Comparison of ENCODE assay signal across 9 mouse cellular contexts in genomic region chr10:33986771-33987170, GRCm38 (mm10). TPM values are rescaled to one million over a fixed set of nuclear protein-coding genes. Genes with fewer than 3 reads are reported as not detected.
DNase-seq lines count a peak whose midpoint lies in the region; ATAC-seq and TF ChIP-seq lines count a peak whose summit lies in the region.
"Had no signal": no experiment of that assay in that cellular context is flagged by ENCODE, and none has a peak within 500 bp of the region (broad histone marks: within the 10 kb centered on the region; RNA-seq: fewer than 3 reads in every experiment).

No protein-coding gene starts in this region.

- H3K4me1 ChIP-seq in ES-Bruce4 (ENCODE audit: control insufficient read depth, insufficient read depth, low read length): no peaks in the 10 kb centered on the region
- no peaks in the 10 kb centered on the region for H3K4me1 ChIP-seq in heart, embryonic 10.5 days
- H3K4me1 ChIP-seq in lung, adult 2 months (ENCODE audit: control insufficient read depth, insufficient read depth, low read length): no peaks in the 10 kb centered on the region
- H3K4me1 ChIP-seq: liver, embryonic 15.5 days had no signal

- no peaks in the 10 kb centered on the region for H3K36me3 ChIP-seq in ES-Bruce4 (ENCODE audit: control insufficient read depth, insufficient read depth, low read length, poor library complexity, severe bottlenecking)
- H3K36me3 ChIP-seq in heart, embryonic 10.5 days: peaks cover 8% of the 10 kb centered on the region

- no peak for TF ChIP-seq EP300 in ES-Bruce4 (IDR thresholded peaks at IDR 0.05; ENCODE audit: insufficient read depth, low read depth, low read length)

- no peak overlapping the region for H3K27ac ChIP-seq in ES-Bruce4 (ENCODE audit: insufficient read depth, low read length)
- no peak overlapping the region for H3K27ac ChIP-seq in heart, embryonic 10.5 days
- H3K27ac ChIP-seq: liver, embryonic 15.5 days had no signal

- no peak overlapping the region for H3K9ac ChIP-seq in ES-Bruce4 (ENCODE audit: low read depth, poor library complexity, severe bottlenecking)
- H3K9ac ChIP-seq: liver, embryonic 15.5 days had no signal

- H3K27me3 ChIP-seq in ES-Bruce4 (ENCODE audit: control insufficient read depth, insufficient read depth, low read length, poor library complexity, severe bottlenecking): no peaks in the 10 kb centered on the region
- no peaks in the 10 kb centered on the region for H3K27me3 ChIP-seq in heart, embryonic 10.5 days (ENCODE audit: insufficient read depth, poor library complexity, severe bottlenecking)
- H3K27me3 ChIP-seq: liver, embryonic 15.5 days had no signal

- peak; percentile 54 for DNase-seq in adrenal gland, adult 2 months
- peak; percentile 75 for DNase-seq in embryo, embryonic 11.5 days (ENCODE audit: low read depth, low spot score)
- peak; percentile 80 for DNase-seq in heart, embryonic 10.5 days (ENCODE audit: low spot score)
- peak; percentile 56 for DNase-seq in large intestine, adult 2 months (ENCODE audit: low read depth, low spot score)
- peak; percentile 23 for DNase-seq in lung, adult 2 months
- peak; percentile 15 to 42 for DNase-seq in urinary bladder, postnatal 36 days (ENCODE audit: low spot score in 2 of 2)

- WGBS in heart, embryonic 10.5 days: 21% methylated on average over 4 of the region's 4 CpGs
- WGBS in large intestine, adult 2 months: 12% methylated on average over 4 of the region's 4 CpGs
- 8% methylated on average over 4 of the region's 4 CpGs for WGBS in lung, adult 2 months

- H3K9me3 ChIP-seq in ES-Bruce4 (replicated peaks; ENCODE audit: control insufficient read depth, insufficient read depth, low read length, poor library complexity, severe bottlenecking): no peaks in the 10 kb centered on the region
- no peaks in the 10 kb centered on the region for H3K9me3 ChIP-seq in heart, embryonic 10.5 days
- H3K9me3 ChIP-seq: liver, embryonic 15.5 days had no signal

- ATAC-seq in neutrophil, adult 5-6 weeks (ENCODE audit: extremely low read depth, insufficient number of reproducible peaks, low FRiP score, poor library complexity, severe bottlenecking): peak; percentile 99

- TF ChIP-seq CTCF in ES-Bruce4 (IDR thresholded peaks at IDR 0.05; ENCODE audit: low read depth, low read length): peak; percentile 45
- TF ChIP-seq CTCF in lung, adult 2 months (IDR thresholded peaks at IDR 0.05; ENCODE audit: insufficient read depth, low read length): peak; percentile 54

- no peak overlapping the region for H3K4me3 ChIP-seq in ES-Bruce4 (ENCODE audit: low read depth, low read length)
- H3K4me3 ChIP-seq in heart, embryonic 10.5 days: no peak overlapping the region
- H3K4me3 ChIP-seq in lung, adult 2 months (replicated peaks; ENCODE audit: extremely low read depth, low read depth, low read length): no peak overlapping the region
- H3K4me3 ChIP-seq: liver, embryonic 15.5 days had no signal

- no peak for TF ChIP-seq POLR2A in ES-Bruce4 (IDR thresholded peaks at IDR 0.05; ENCODE audit: insufficient read depth, low read length)
- no peak for TF ChIP-seq POLR2A in lung, adult 2 months (IDR thresholded peaks at IDR 0.05; ENCODE audit: borderline replicate concordance, extremely low read depth, low read depth, low read length)

RNA-seq across cellular contexts. Expression of gene Rwdd1, which starts 32.7 kb away (rescaled TPM):
- polyA plus RNA-seq in ES-Bruce4 (2011; ENCODE audit: insufficient read depth, insufficient read length, low read depth, missing spikeins): 88.5 and 91.1 TPM in 2 replicates
- total RNA-seq in adrenal gland, adult 2 months (2021): 100 to 1,000 TPM in 1 of 2 experiments, 10 to 100 TPM in 1; 82.1 to 114 TPM
- polyA plus RNA-seq in adrenal gland, adult 2 months (2012; rRNA removed): 87.5 and 95.8 TPM in 2 replicates
- polyA plus RNA-seq in heart, embryonic 10.5 days (2016; fragmentation: Nextera tagmentation; extraction: Ambion mirVana): 106 and 125 TPM in 2 replicates
- 15.0 and 20.2 TPM in 2 replicates for polyA plus RNA-seq in large intestine, adult 2 months (2012; rRNA removed)
- 24.5 and 42.9 TPM in 2 replicates for polyA plus RNA-seq in lung, adult 2 months (2012; rRNA removed)
- total RNA-seq in neutrophil, adult 5-6 weeks (2017): 34.7 and 45.9 TPM in 2 replicates

RNA-seq across cellular contexts. Expression of gene Zup1, which starts 35.7 kb away (rescaled TPM):
- polyA plus RNA-seq in ES-Bruce4 (2011; ENCODE audit: insufficient read depth, insufficient read length, low read depth, missing spikeins): 21.6 and 22.9 TPM in 2 replicates
- total RNA-seq in adrenal gland, adult 2 months (2021): 10 to 100 TPM; 16.4 to 18.3 TPM
- polyA plus RNA-seq in adrenal gland, adult 2 months (2012; rRNA removed): 1.6 and 2.2 TPM in 2 replicates
- 14.5 and 18.7 TPM in 2 replicates for polyA plus RNA-seq in heart, embryonic 10.5 days (2016; fragmentation: Nextera tagmentation; extraction: Ambion mirVana)
- polyA plus RNA-seq in large intestine, adult 2 months (2012; rRNA removed): 4.1 and 5.7 TPM in 2 replicates
- 4.1 and 7.6 TPM in 2 replicates for polyA plus RNA-seq in lung, adult 2 months (2012; rRNA removed)
- 88.9 and 92.9 TPM in 2 replicates for total RNA-seq in neutrophil, adult 5-6 weeks (2017)

RNA-seq across cellular contexts. Expression of gene Trappc3l, which starts 50.6 kb away (rescaled TPM):
- polyA plus RNA-seq in ES-Bruce4 (2011; ENCODE audit: insufficient read depth, insufficient read length, low read depth, missing spikeins): not detected in 2 replicates
- total RNA-seq in adrenal gland, adult 2 months (2021): not detected
- polyA plus RNA-seq in adrenal gland, adult 2 months (2012; rRNA removed): not detected in 2 replicates
- not detected in 2 replicates for polyA plus RNA-seq in heart, embryonic 10.5 days (2016; fragmentation: Nextera tagmentation; extraction: Ambion mirVana)
- polyA plus RNA-seq in large intestine, adult 2 months (2012; rRNA removed): not detected in 2 replicates
- not detected in 2 replicates for polyA plus RNA-seq in lung, adult 2 months (2012; rRNA removed)
- total RNA-seq in neutrophil, adult 5-6 weeks (2017): not detected in 2 replicates
- polyA plus RNA-seq: liver, embryonic 15.5 days had no signal

RNA-seq across cellular contexts. Expression of gene Calhm4, which starts 57.3 kb away (rescaled TPM):
- not detected in 2 replicates for polyA plus RNA-seq in ES-Bruce4 (2011; ENCODE audit: insufficient read depth, insufficient read length, low read depth, missing spikeins)
- total RNA-seq in adrenal gland, adult 2 months (2021): not detected
- polyA plus RNA-seq in adrenal gland, adult 2 months (2012; rRNA removed): not detected in 2 replicates
- polyA plus RNA-seq in heart, embryonic 10.5 days (2016; fragmentation: Nextera tagmentation; extraction: Ambion mirVana): 0.04 TPM in 1 of 2 replicates, not detected in the other
- polyA plus RNA-seq in large intestine, adult 2 months (2012; rRNA removed): not detected in 2 replicates
- polyA plus RNA-seq in lung, adult 2 months (2012; rRNA removed): not detected in 2 replicates
- total RNA-seq in neutrophil, adult 5-6 weeks (2017): not detected in 2 replicates
- polyA plus RNA-seq: liver, embryonic 15.5 days had no signal

Comparison
In these comparisons a context has a peak if more than half of its experiments do, and no peak if none do; other contexts are left out.
1. DNase-seq: peak in every context shown above with its lines; median percentile 80 in heart, embryonic 10.5 days; 75 in embryo, embryonic 11.5 days; 56 in large intestine, adult 2 months; 54 in adrenal gland, adult 2 months; 28 in urinary bladder, postnatal 36 days; 23 in lung, adult 2 months.